15 mouse cellular contexts compared by ENCODE assay signal in the genomic region with DNA sequence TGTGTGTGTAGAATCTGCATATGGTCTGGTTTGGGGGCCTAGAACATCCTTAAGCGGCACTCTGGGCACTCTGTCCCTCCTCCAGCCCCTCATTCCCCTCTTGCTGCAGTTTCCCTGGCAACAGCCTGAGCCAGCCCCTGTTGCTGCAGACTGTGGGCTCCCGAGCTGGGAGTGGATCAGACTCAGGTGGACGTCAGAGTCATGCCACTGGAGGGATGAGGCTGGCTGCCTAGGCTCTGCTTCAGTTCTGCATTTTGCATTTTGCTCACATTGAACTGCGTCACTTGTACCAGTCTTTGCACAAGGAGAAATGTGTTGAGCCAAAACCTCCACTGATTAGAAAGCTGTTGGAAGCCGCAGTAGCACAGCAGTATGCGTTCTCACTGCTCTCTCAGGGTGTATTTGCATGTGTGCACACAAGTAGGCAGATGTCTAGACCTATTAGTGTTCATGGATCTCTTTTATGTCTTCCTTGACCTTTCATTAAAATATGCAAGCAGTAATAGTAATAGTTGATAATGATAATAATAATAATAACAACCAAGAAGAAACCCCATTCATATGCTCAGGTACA.
DNase-seq lines count a peak whose midpoint lies in the region; ATAC-seq and TF ChIP-seq lines count a peak whose summit lies in the region.
"Had no signal": no experiment of that assay in that cellular context is flagged by ENCODE, and none has a peak within 500 bp of the region (broad histone marks: within the 10 kb centered on the region; RNA-seq: fewer than 3 reads in every experiment).

No protein-coding gene starts in this region.

- H3K4me3 ChIP-seq in embryonic facial prominence, embryonic 10.5 days, result no peak overlapping the region
- H3K4me3 ChIP-seq in hindbrain, embryonic 13.5 days, result no peak overlapping the region
- no peak overlapping the region for H3K4me3 ChIP-seq in midbrain, postnatal 0 days (ENCODE audit: low read depth, low read length)
- H3K4me3 ChIP-seq: heart, embryonic 15.5 days; left cerebral cortex, adult 2 months; liver, embryonic 15.5 days had no signal

- H3K27me3 ChIP-seq in embryonic facial prominence, embryonic 10.5 days (replicated peaks; ENCODE audit: low read depth, poor library complexity, severe bottlenecking), result no peaks in the 10 kb centered on the region
- H3K27me3 ChIP-seq in hindbrain, embryonic 13.5 days, result no peaks in the 10 kb centered on the region
- H3K27me3 ChIP-seq in midbrain, postnatal 0 days (ENCODE audit: insufficient read depth, low read length), result no peaks in the 10 kb centered on the region
- H3K27me3 ChIP-seq: CH12.LX; heart, embryonic 15.5 days; liver, embryonic 15.5 days had no signal

- DNase-seq in layer of hippocampus, adult 11-12 months (ENCODE audit: low spot score), result peak; percentile 9
- no peak for DNase-seq in layer of hippocampus, adult 18-20 months (ENCODE audit: low spot score in 2 of 2)
- DNase-seq in embryonic facial prominence, embryonic 10.5 days (ENCODE audit: low spot score), result no peak
- peak; percentile 79 for DNase-seq in midbrain, postnatal 0 days (ENCODE audit: low spot score)
- DNase-seq in ovary, adult 18-20 months (ENCODE audit: low spot score), result no peak
- DNase-seq in thymus, postnatal 25 days, result no peak
- DNase-seq in lung, postnatal 36 days, result no peak
- DNase-seq: embryo, embryonic 11 days had no signal

- 52% methylated on average over 6 of the region's 6 CpGs for WGBS in embryonic facial prominence, embryonic 10.5 days
- WGBS in hindbrain, embryonic 13.5 days, result 33% methylated on average over 6 of the region's 6 CpGs
- WGBS in midbrain, postnatal 0 days, result 9% methylated on average over 6 of the region's 6 CpGs

- no peak overlapping the region for H3K9ac ChIP-seq in hindbrain, embryonic 13.5 days
- H3K9ac ChIP-seq in midbrain, postnatal 0 days (replicated peaks; ENCODE audit: low read length, poor library complexity, severe bottlenecking), result no peak overlapping the region
- H3K9ac ChIP-seq: heart, embryonic 15.5 days; liver, embryonic 15.5 days had no signal

- H3K4me1 ChIP-seq in embryonic facial prominence, embryonic 10.5 days, result peaks cover 5% of the 10 kb centered on the region
- peaks cover 7% of the 10 kb centered on the region for H3K4me1 ChIP-seq in hindbrain, embryonic 13.5 days (replicated peaks)
- H3K4me1 ChIP-seq in midbrain, postnatal 0 days (ENCODE audit: insufficient read depth, low read length), result peaks cover 3% of the 10 kb centered on the region; the same call in 1 of the 2 replicates
- H3K4me1 ChIP-seq: liver, embryonic 15.5 days had no signal

- no peaks in the 10 kb centered on the region for H3K9me3 ChIP-seq in embryonic facial prominence, embryonic 10.5 days
- no peaks in the 10 kb centered on the region for H3K9me3 ChIP-seq in hindbrain, embryonic 13.5 days
- H3K9me3 ChIP-seq in midbrain, postnatal 0 days (ENCODE audit: low read length), result no peaks in the 10 kb centered on the region
- H3K9me3 ChIP-seq: heart, embryonic 15.5 days; liver, embryonic 15.5 days had no signal

- no peak for TF ChIP-seq CTCF in midbrain, postnatal 0 days (IDR thresholded peaks at IDR 0.05)

- peak; percentile 77 for ATAC-seq in hindbrain, embryonic 13.5 days (ENCODE audit: low FRiP score)
- peak; percentile 93 for ATAC-seq in midbrain, postnatal 0 days (ENCODE audit: low FRiP score)
- ATAC-seq: intestine, postnatal 0 days had no signal

- H3K4me2 ChIP-seq in hindbrain, embryonic 13.5 days, result no peak overlapping the region
- H3K4me2 ChIP-seq in midbrain, postnatal 0 days (ENCODE audit: low read depth, low read length, poor library complexity, severe bottlenecking), result no peak overlapping the region
- H3K4me2 ChIP-seq: heart, embryonic 15.5 days; liver, embryonic 15.5 days had no signal

- H3K27ac ChIP-seq in embryonic facial prominence, embryonic 10.5 days (replicated peaks), result peak overlapping the region; percentile 51; the same call in 1 of the 2 replicates
- peak overlapping the region; percentile 68; the same call in 1 of the 2 replicates for H3K27ac ChIP-seq in hindbrain, embryonic 13.5 days
- peak overlapping the region; percentile 67 for H3K27ac ChIP-seq in midbrain, postnatal 0 days (ENCODE audit: low read depth, low read length)
- H3K27ac ChIP-seq: heart, embryonic 15.5 days; left cerebral cortex, adult 2 months; liver, embryonic 15.5 days; stomach, postnatal 0 days had no signal

- no peaks in the 10 kb centered on the region for H3K36me3 ChIP-seq in embryonic facial prominence, embryonic 10.5 days (replicated peaks)
- no peaks in the 10 kb centered on the region for H3K36me3 ChIP-seq in hindbrain, embryonic 13.5 days
- H3K36me3 ChIP-seq in midbrain, postnatal 0 days (ENCODE audit: insufficient read depth, low read length), result no peaks in the 10 kb centered on the region
- H3K36me3 ChIP-seq: heart, embryonic 15.5 days; liver, embryonic 15.5 days had no signal

Comparison
In these comparisons a context has a peak if more than half of its experiments do, and no peak if none do; other contexts are left out.
1. DNase-seq: peak in layer of hippocampus, adult 11-12 months (single experiment) and midbrain, postnatal 0 days (single experiment); none in layer of hippocampus, adult 18-20 months (0 of 2), embryonic facial prominence, embryonic 10.5 days (single experiment), ovary, adult 18-20 months (single experiment), thymus, postnatal 25 days (single experiment) and lung, postnatal 36 days (single experiment).
2. Peak in every context shown above with its lines, with median percentiles within 50 percentile points of each other: H3K27ac ChIP-seq.